Mouse (Mus musculus) intestine, postnatal 0 days (tissue): ENCODE measurements around the gene Wfdc11. TPM values are rescaled to one million over a fixed set of nuclear protein-coding genes. Genes with fewer than 3 reads are reported as not detected.
"Not testable (repeated sequence)": the region's sequence is repeated elsewhere in the genome, so short reads cannot be mapped to it uniquely, and the experiment has no call there.

Experiments
- ATAC-seq: fragments of 200-750 bp; cut with Nextera tagmentation; 2 replicates; pipeline ENCODE4 v1.8.0; 2017; ENCODE audit warnings: mild to moderate bottlenecking, moderate TSS enrichment, moderate library complexity
- H3K27ac ChIP-seq: fragments of 300-500 bp; sonication (generic); 2 replicates; pipeline ENCODE4 v1.5.1; 2014; ENCODE audit warnings: mild to moderate bottlenecking, low read depth, low read length, moderate library complexity
- H3K27me3 ChIP-seq: fragments of 300-500 bp; sonication (generic); replicated peaks from 2 replicates; pipeline ENCODE4 v1.6.1; 2014; ENCODE audit warnings: low read length, mixed read lengths; ENCODE audit not compliant: control insufficient read depth, insufficient read depth
- H3K36me3 ChIP-seq: fragments of 300-500 bp; sonication (generic); 2 replicates; pipeline ENCODE4 v1.6.1; 2014; ENCODE audit warnings: mild to moderate bottlenecking, moderate library complexity; ENCODE audit not compliant: control insufficient read depth, insufficient read depth
- H3K4me1 ChIP-seq: fragments of 300-500 bp; sonication (generic); replicated peaks from 2 replicates; pipeline ENCODE4 v1.6.1; 2014; ENCODE audit warnings: antibody characterized with exemption, low read length, mixed read lengths; ENCODE audit not compliant: control insufficient read depth, insufficient read depth
- H3K4me2 ChIP-seq: fragments of 300-500 bp; sonication (generic); replicated peaks from 2 replicates; pipeline ENCODE4 v1.6.1; 2014; ENCODE audit warnings: low read depth, mild to moderate bottlenecking, moderate library complexity
- H3K4me3 ChIP-seq: fragments of 300-500 bp; sonication (generic); 2 replicates; pipeline ENCODE4 v1.5.1; 2014; ENCODE audit warnings: low read depth, low read length
- H3K9ac ChIP-seq: fragments of 300-500 bp; sonication (generic); 2 replicates; pipeline ENCODE4 v1.6.1; 2014; ENCODE audit warnings: mild to moderate bottlenecking, low read depth, low read length
- H3K9me3 ChIP-seq: fragments of 300-500 bp; sonication (generic); 2 replicates; pipeline ENCODE4 v1.6.1; 2016; ENCODE audit warnings: mixed run types; ENCODE audit not compliant: control insufficient read depth
- CTCF ChIP-seq: sonication (generic); IDR thresholded peaks from 2 replicates; pipeline ENCODE4 v1.5.1; 2016; ENCODE audit warnings: low read depth, mild to moderate bottlenecking, control low read depth, antibody characterized with exemption, moderate library complexity
- WGBS: fragments of 180-500 bp; shearing (Covaris S2); extraction: QIAGEN DNeasy Blood & Tissue Kit; methylation state at CpG from one replicate; pipeline ENCODE4 v1.1.7; 2014; 5-methylcytosine and 5-hydroxymethylcytosine counted together
- polyA plus RNA-seq: library from polyadenylated mRNA; unstranded; fragments of >200 nt; fragmentation: Nextera tagmentation; extraction: Ambion mirVana; gene quantifications from 2 replicates; pipeline ENCODE4 v1.2.1, GENCODE M21; 2015

Gene Wfdc11
- polyA plus RNA-seq, 1 experiment from 2014 or later = not detected

- H3K27ac ChIP-seq = no peak overlapping the region
- H3K4me3 ChIP-seq = no peak overlapping the region
- no peak overlapping the region for H3K4me2 ChIP-seq
Observed at GRCm38 (mm10) chr2:164619050-164619449, 54.8 kb downstream of the Wfdc11 start.

GRCm38 (mm10) chr2:164615386-164615785, 58.5 kb downstream of the Wfdc11 start:
- no peak for TF ChIP-seq CTCF
- no peak overlapping the region for H3K4me3 ChIP-seq
- no peaks in the 10 kb centered on the region for H3K9me3 ChIP-seq
- no peaks in the 10 kb centered on the region for H3K4me1 ChIP-seq
- WGBS = 88% methylated on average over 3 of the region's 3 CpGs
- H3K27ac ChIP-seq = no peak overlapping the region
- ATAC-seq = no peak
- no peak overlapping the region for H3K9ac ChIP-seq
- H3K36me3 ChIP-seq = no peaks in the 10 kb centered on the region
- no peaks in the 10 kb centered on the region for H3K27me3 ChIP-seq
- no peak overlapping the region for H3K4me2 ChIP-seq

More at GRCm38 (mm10) chr2:164619050-164619449, 54.8 kb downstream of the Wfdc11 start:
- Histone ChIP-seq H3K36me3 (no peaks in the 10 kb centered on the region), H3K9me3 (no peaks in the 10 kb centered on the region), H3K4me1 (no peaks in the 10 kb centered on the region), H3K9ac (no peak overlapping the region), H3K27me3 (no peaks in the 10 kb centered on the region)
- WGBS = 69% methylated on average over 5 of the region's 5 CpGs
- ATAC-seq = no peak
- TF ChIP-seq CTCF = no peak

GRCm38 (mm10) chr2:164613471-164613870, 60.4 kb downstream of the Wfdc11 start, which contains the start of the genes Wfdc6b and Wfdc8:
Gene Wfdc6b, plus strand, starts transcription at chr2:164613522.
Gene Wfdc8, minus strand, starts transcription at chr2:164613626.
- H3K36me3 ChIP-seq, H3K27me3 ChIP-seq, H3K9ac ChIP-seq, ATAC-seq, H3K27ac ChIP-seq, H3K4me1 ChIP-seq, H3K4me2 ChIP-seq, H3K9me3 ChIP-seq, H3K4me3 ChIP-seq: not testable (repeated sequence)
- WGBS = 50% methylated on average over 8 of the region's 8 CpGs

Other genes with a start within 250 kb of the Wfdc11 start
- 92.0 and 103 TPM in 2 replicates for gene Sdc4, start 230.2 kb downstream of the Wfdc11 start, polyA plus RNA-seq
- 58.7 and 62.3 TPM in 2 replicates for gene Sys1, start 217.1 kb downstream of the Wfdc11 start, polyA plus RNA-seq
- 21.4 and 29.1 TPM in 2 replicates for gene Gm20458, start 213.1 kb downstream of the Wfdc11 start, polyA plus RNA-seq
- gene Trp53tg5, start 200.4 kb downstream of the Wfdc11 start, polyA plus RNA-seq = not detected in 2 replicates
- gene Dbndd2, start 188.0 kb downstream of the Wfdc11 start, polyA plus RNA-seq = 15.9 and 18.8 TPM in 2 replicates
- 75.8 and 83.0 TPM in 2 replicates for gene Pigt, start 176.6 kb downstream of the Wfdc11 start, polyA plus RNA-seq
- gene Wfdc2, start 111.7 kb downstream of the Wfdc11 start, polyA plus RNA-seq = 6.5 and 11.9 TPM in 2 replicates
- gene Spint3, start 100.6 kb downstream of the Wfdc11 start, polyA plus RNA-seq = not detected in 2 replicates
- 0.14 TPM in 1 of 2 replicates, not detected in the other for gene Wfdc6a, start 88.6 kb downstream of the Wfdc11 start, polyA plus RNA-seq
- gene Eppin, start 80.5 kb downstream of the Wfdc11 start, polyA plus RNA-seq = not detected in 2 replicates
- not detected in 2 replicates for gene Wfdc6b, start 60.6 kb downstream of the Wfdc11 start, polyA plus RNA-seq
- gene Wfdc8, start 60.5 kb downstream of the Wfdc11 start, polyA plus RNA-seq = not detected in 2 replicates
- not detected in 2 replicates for gene Wfdc16, start 35.3 kb downstream of the Wfdc11 start, polyA plus RNA-seq
- not detected in 2 replicates for gene Wfdc10, start 18.0 kb downstream of the Wfdc11 start, polyA plus RNA-seq
- gene Wfdc9, start 17.5 kb downstream of the Wfdc11 start, polyA plus RNA-seq = not detected in 2 replicates
- gene Wfdc13, start 11.0 kb upstream of the Wfdc11 start, polyA plus RNA-seq = 0.14 and 0.18 TPM in 2 replicates
- not detected in 2 replicates for gene Spint4, start 24.4 kb upstream of the Wfdc11 start, polyA plus RNA-seq
- not detected in 2 replicates for gene Spint5, start 41.2 kb upstream of the Wfdc11 start, polyA plus RNA-seq
- 0.85 and 0.95 TPM in 2 replicates for gene Wfdc3, start 71.8 kb upstream of the Wfdc11 start, polyA plus RNA-seq
- gene Dnttip1, start 71.9 kb upstream of the Wfdc11 start, polyA plus RNA-seq = 39.4 and 43.3 TPM in 2 replicates
- 118 and 121 TPM in 2 replicates for gene Ube2c, start 95.8 kb upstream of the Wfdc11 start, polyA plus RNA-seq
- gene Tnnc2, start 105.9 kb upstream of the Wfdc11 start, polyA plus RNA-seq = 0.51 and 0.73 TPM in 2 replicates
- gene Snx21, start 111.7 kb upstream of the Wfdc11 start, polyA plus RNA-seq = 12.5 and 13.0 TPM in 2 replicates
- 52.5 and 54.4 TPM in 2 replicates for gene Acot8, start 130.8 kb upstream of the Wfdc11 start, polyA plus RNA-seq
- 3.7 and 4.2 TPM in 2 replicates for gene Zswim3, start 131.0 kb upstream of the Wfdc11 start, polyA plus RNA-seq
- gene Zswim1, start 148.6 kb upstream of the Wfdc11 start, polyA plus RNA-seq = 7.0 and 7.6 TPM in 2 replicates
- not detected in 2 replicates for gene Spata25, start 154.4 kb upstream of the Wfdc11 start, polyA plus RNA-seq
- gene Ctsa, start 158.8 kb upstream of the Wfdc11 start, polyA plus RNA-seq = 1,079 and 1,142 TPM in 2 replicates
- 4.6 and 5.7 TPM in 2 replicates for gene Neurl2, start 159.4 kb upstream of the Wfdc11 start, polyA plus RNA-seq
- 14.5 and 16.2 TPM in 2 replicates for gene Pltp, start 183.6 kb upstream of the Wfdc11 start, polyA plus RNA-seq
- gene Pcif1, start 205.2 kb upstream of the Wfdc11 start, polyA plus RNA-seq = 43.2 and 44.0 TPM in 2 replicates
- gene Zfp335, start 237.7 kb upstream of the Wfdc11 start, polyA plus RNA-seq = 3.6 and 3.8 TPM in 2 replicates